Mouse (Mus musculus): Measurements from ENCODE around the gene Cisd3. TPM values are rescaled to one million over a fixed set of nuclear protein-coding genes. Genes with fewer than 3 reads are reported as not detected.
"Not testable (repeated sequence)": the region's sequence is repeated elsewhere in the genome, so short reads cannot be mapped to it uniquely, and the experiment has no call there.

Cisd3 gene
- total RNA-seq, 2 experiments from 2014 or later = 120 TPM

DNA sequence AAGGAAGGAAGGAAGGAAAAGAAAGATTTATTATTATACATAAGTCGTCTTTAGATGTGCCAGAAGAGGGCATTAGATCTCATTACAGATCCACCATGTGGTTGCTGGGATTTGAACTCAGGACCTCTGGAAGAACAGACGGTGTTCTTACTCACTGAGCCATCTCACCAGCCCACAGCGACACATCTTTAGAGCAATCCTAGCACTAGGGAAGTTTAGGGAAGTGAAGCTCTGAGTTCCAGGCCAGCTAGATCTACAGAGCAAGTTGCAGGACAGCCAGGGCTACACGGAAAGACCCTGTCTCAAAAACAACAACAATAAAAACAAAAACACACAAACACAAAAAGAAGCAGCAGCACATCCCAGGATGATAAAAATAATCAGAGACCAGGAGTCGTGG, 49.2 kb downstream of the Cisd3 start:
- intact Hi-C loops (cut with DNase I); DNase-seq: not testable (repeated sequence)

DNA sequence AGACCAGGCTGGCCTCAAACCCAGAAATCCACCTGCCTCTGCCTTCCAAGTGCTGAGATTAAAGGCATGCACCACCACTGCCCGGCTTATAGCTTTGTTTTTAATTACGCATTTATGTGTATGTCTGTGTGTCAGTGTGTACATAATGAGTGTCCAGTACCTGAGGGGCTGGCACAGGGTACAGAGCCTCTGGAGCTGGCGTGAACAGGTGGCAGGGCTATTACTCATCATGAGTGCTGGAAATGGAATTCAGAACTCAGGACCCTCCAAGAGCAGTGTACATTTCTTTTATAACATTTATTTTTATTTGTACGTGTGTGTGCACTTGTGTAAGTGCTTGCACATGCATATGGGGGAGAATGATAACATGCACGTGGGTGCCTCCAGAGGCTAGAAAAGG, 51.0 kb downstream of the Cisd3 start:
- intact Hi-C loops (cut with DNase I) = no loop called here
- no peak for DNase-seq

DNA sequence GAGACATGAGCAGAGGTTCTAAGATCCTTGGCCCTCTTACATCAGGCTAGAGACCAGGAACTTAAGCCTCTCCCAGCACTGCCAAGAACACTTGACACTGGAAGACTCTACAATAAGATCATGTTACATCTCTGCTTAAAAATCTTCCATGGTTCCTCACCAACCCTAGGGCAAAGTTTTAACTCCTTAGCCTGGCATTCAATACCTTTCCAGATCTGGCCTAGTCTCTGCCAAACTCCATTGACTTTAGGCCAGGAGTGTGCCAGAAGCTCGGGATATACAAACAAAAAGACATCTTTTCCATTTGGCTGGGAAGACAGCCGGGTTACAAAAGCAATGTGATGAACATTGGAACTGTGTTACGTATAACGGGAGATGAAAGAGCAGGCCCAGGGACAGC, 52.0 kb downstream of the Cisd3 start:
- no peak for DNase-seq
- intact Hi-C loops (cut with DNase I) = no loop called here

Small RNAs within 50 kb of the gene (microRNA-seq; reads per million reads assigned to microRNA genes)
- gene Gm24158 (0 reads per million in 2 experiments), gene Mir6927 (0.24 to 0.35 reads per million in 2 experiments)

Other genes starting within 250 kb of the Cisd3 start
- not detected for gene 4933428G20Rik, start 185.5 kb upstream of the Cisd3 start, total RNA-seq (2021)
- gene Srcin1, start 109.6 kb upstream of the Cisd3 start, total RNA-seq (2021) = under 1 TPM; 0.19 to 0.20 TPM
- 1 to 10 TPM in 1 of 2 experiments, under 1 TPM in 1; 0.57 to 1.0 TPM for gene Epop, start 56.1 kb upstream of the Cisd3 start, total RNA-seq (2021)
- gene Mllt6, start 22.4 kb upstream of the Cisd3 start, total RNA-seq (2021) = 10 to 100 TPM; 55.8 to 61.7 TPM
- gene Pcgf2, start 14.7 kb downstream of the Cisd3 start, total RNA-seq (2021) = 10 to 100 TPM; 21.4 to 21.7 TPM
- 100 to 1,000 TPM; 184 to 186 TPM for gene Psmb3, start 17.6 kb downstream of the Cisd3 start, total RNA-seq (2021)
- gene Pip4k2b, start 58.9 kb downstream of the Cisd3 start, total RNA-seq (2021) = 10 to 100 TPM; 19.4 to 26.7 TPM
- 10 to 100 TPM; 10.8 to 11.8 TPM for gene Cwc25, start 80.7 kb downstream of the Cisd3 start, total RNA-seq (2021)
- gene 1700001P01Rik, start 90.1 kb downstream of the Cisd3 start, total RNA-seq (2021) = not detected
- 100 to 1,000 TPM; 677 to 703 TPM for gene Rpl23, start 96.6 kb downstream of the Cisd3 start, total RNA-seq (2021)
- gene Lasp1, start 113.2 kb downstream of the Cisd3 start, total RNA-seq (2021) = 10 to 100 TPM; 74.9 to 76.4 TPM
- gene B230217C12Rik, start 155.0 kb downstream of the Cisd3 start, total RNA-seq (2021) = 1 to 10 TPM in 1 of 2 experiments, under 1 TPM in 1; 0.84 to 1.0 TPM
- under 1 TPM; 0.55 to 0.69 TPM for gene Fbxo47, start 198.3 kb downstream of the Cisd3 start, total RNA-seq (2021)